Mouse (Mus musculus): ENCODE data around the gene Cnga4. TPM values are rescaled to one million over a fixed set of nuclear protein-coding genes. Genes with fewer than 3 reads are reported as not detected.

The Cnga4 gene
- total and polyA plus RNA-seq, 3 experiments = not detected

DNA sequence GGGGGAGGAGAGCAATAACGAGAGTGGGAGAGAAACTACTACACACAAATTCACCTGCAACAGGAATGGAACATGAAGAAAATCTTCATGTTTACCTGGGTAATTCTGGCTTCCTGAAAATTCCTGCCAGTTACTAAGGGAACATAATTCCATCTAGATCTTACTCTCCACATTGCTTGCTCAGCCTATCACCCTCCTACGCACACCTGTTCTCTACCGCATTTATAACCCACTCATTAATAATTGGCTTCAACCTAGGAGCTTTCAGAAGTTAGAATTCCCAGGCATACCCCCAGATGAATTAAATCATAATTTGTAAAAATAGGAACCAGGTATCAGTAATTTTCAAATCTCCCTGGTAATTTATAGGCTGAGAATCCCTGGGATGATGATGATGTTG lies 30.4 kb upstream of the Cnga4 start:
- Histone ChIP-seq H3K4me1 (ENCODE audit: control insufficient read depth in 1 of 2, insufficient read depth in 2 of 2, low read length in 2 of 2) (peaks cover 6 to 7% of the 10 kb centered on the region in 2 experiments), H3K4me3 (ENCODE audit: control insufficient read depth in 1 of 2, insufficient read depth in 1 of 2, low read depth in 2 of 2, low read length in 2 of 2) (no peak overlapping the region), H3K9ac (ENCODE audit: control insufficient read depth, low read depth, low read length, poor library complexity, severe bottlenecking) (no peak overlapping the region), H3K9me3 (replicated peaks; ENCODE audit: insufficient read depth, low read length) (no peaks in the 10 kb centered on the region), H3K79me2 (ENCODE audit: control insufficient read depth, insufficient read depth, low read length, poor library complexity) (no peaks in the 10 kb centered on the region), H3K36me3 (ENCODE audit: control insufficient read depth in 1 of 2, insufficient read depth in 2 of 2, low read length in 2 of 2) (peaks cover 0 to 13% of the 10 kb centered on the region in 2 experiments; a peak in 2 of 4 replicates), H3K27ac (ENCODE audit: control insufficient read depth, low read depth, low read length) (no peak overlapping the region), H3K27me3 (ENCODE audit: control insufficient read depth in 1 of 2, insufficient read depth in 2 of 2, low read length in 2 of 2) (no peaks in the 10 kb centered on the region)
- DNase-seq (ENCODE audit: low read depth, low spot score) = no peak
- TF ChIP-seq CTCF (IDR thresholded peaks at IDR 0.05 in 2 of 3, conservative IDR thresholded peaks at IDR 0.05 in 1 of 3; ENCODE audit: control insufficient read depth in 1 of 3, insufficient read depth in 1 of 3, low read depth in 2 of 3, low read length in 3 of 3, poor library complexity in 1 of 3, severe bottlenecking in 1 of 3) (no peak), CHD2 (IDR thresholded peaks at IDR 0.05; ENCODE audit: low read length) (no peak), ZKSCAN1 (IDR thresholded peaks at IDR 0.05; ENCODE audit: low read depth, low read length) (no peak), NRF1 (IDR thresholded peaks at IDR 0.05; ENCODE audit: insufficient read depth, low read depth, low read length, poor library complexity, severe bottlenecking) (no peak), ELF1 (IDR thresholded peaks at IDR 0.05; ENCODE audit: low read depth, low read length) (no peak), BHLHE40 (IDR thresholded peaks at IDR 0.05; ENCODE audit: borderline replicate concordance, low read depth, low read length) (no peak), HCFC1 (IDR thresholded peaks at IDR 0.05; ENCODE audit: low read depth, low read length) (no peak), GABPA (IDR thresholded peaks at IDR 0.05; ENCODE audit: low read depth, low read length) (no peak), KAT2A (conservative IDR thresholded peaks at IDR 0.05; ENCODE audit: low read depth, low read length) (no peak), USF2 (IDR thresholded peaks at IDR 0.05; ENCODE audit: borderline replicate concordance in 1 of 2, insufficient read depth in 1 of 2, low read depth in 1 of 2, low read length in 2 of 2) (no peak), EP300 (IDR thresholded peaks at IDR 0.05; ENCODE audit: low read depth in 1 of 2, low read length in 2 of 2) (no peak), MXI1 (IDR thresholded peaks at IDR 0.05; ENCODE audit: low read depth, low read length) (no peak), MAX (IDR thresholded peaks at IDR 0.05; ENCODE audit: low read length) (no peak), POLR2A (IDR thresholded peaks at IDR 0.05; ENCODE audit: control insufficient read depth in 1 of 2, insufficient read depth in 1 of 2, low read depth in 1 of 2, low read length in 2 of 2, poor library complexity in 1 of 2) (no peak), ZC3H11A (IDR thresholded peaks at IDR 0.05; ENCODE audit: low read depth, low read length) (no peak), SIN3A (IDR thresholded peaks at IDR 0.05; ENCODE audit: low read length) (no peak), MEF2A (IDR thresholded peaks at IDR 0.05; ENCODE audit: extremely low read depth, insufficient replicate concordance, low read depth, low read length, poor library complexity, severe bottlenecking) (no peak), NELFE (IDR thresholded peaks at IDR 0.05; ENCODE audit: low read depth, low read length) (no peak)

DNA sequence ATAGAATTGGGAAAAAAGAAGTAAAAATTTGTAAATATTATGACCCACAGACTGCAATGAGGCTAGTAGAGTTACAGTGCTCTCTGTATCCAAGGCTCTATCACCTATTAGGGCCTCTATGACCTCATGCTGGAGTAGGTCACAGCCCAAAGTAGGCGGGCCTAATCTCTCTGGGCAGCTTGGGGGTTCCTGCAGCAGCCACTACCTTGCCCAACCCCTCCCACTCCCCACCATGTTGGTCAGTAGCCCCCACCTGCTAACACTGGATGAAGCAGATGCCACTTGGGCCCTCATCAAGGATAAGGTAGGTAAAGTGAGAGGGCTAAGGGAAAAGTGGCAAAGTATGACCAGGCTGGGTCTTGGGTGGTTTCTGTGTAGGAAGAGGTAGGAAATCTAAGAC lies 29.5 kb upstream of the Cnga4 start, which contains the start of gene Gm5901:
Gene Gm5901, plus strand, starts transcription at position 173 of the 400 bp plus-strand sequence.
- H3K4me1 ChIP-seq (ENCODE audit: control insufficient read depth in 1 of 2, insufficient read depth in 2 of 2, low read length in 2 of 2) = peaks cover 6 to 7% of the 10 kb centered on the region in 2 experiments
- H3K9me3 ChIP-seq (replicated peaks; ENCODE audit: insufficient read depth, low read length) = no peaks in the 10 kb centered on the region
- no peak within 1 kb of the TSS for H3K4me3 ChIP-seq (ENCODE audit: control insufficient read depth in 1 of 2, insufficient read depth in 1 of 2, low read depth in 2 of 2, low read length in 2 of 2)
- H3K9ac ChIP-seq (ENCODE audit: control insufficient read depth, low read depth, low read length, poor library complexity, severe bottlenecking) = no peak within 1 kb of the TSS
- no peaks in the 10 kb centered on the region for H3K27me3 ChIP-seq (ENCODE audit: control insufficient read depth in 1 of 2, insufficient read depth in 2 of 2, low read length in 2 of 2)
- H3K79me2 ChIP-seq (ENCODE audit: control insufficient read depth, insufficient read depth, low read length, poor library complexity) = no peaks in the 10 kb centered on the region
- TF ChIP-seq MAFK (IDR thresholded peaks at IDR 0.05; ENCODE audit: borderline replicate concordance, low read depth, low read length) (no peak), MYC (IDR thresholded peaks at IDR 0.05; ENCODE audit: low read depth, low read length) (no peak), CHD2 (IDR thresholded peaks at IDR 0.05; ENCODE audit: low read length) (no peak), MXI1 (IDR thresholded peaks at IDR 0.05; ENCODE audit: low read depth, low read length) (no peak), USF1 (IDR thresholded peaks at IDR 0.05; ENCODE audit: low read depth, low read length) (no peak), USF2 (IDR thresholded peaks at IDR 0.05; ENCODE audit: borderline replicate concordance in 1 of 2, insufficient read depth in 1 of 2, low read depth in 1 of 2, low read length in 2 of 2) (no peak), ZKSCAN1 (IDR thresholded peaks at IDR 0.05; ENCODE audit: low read depth, low read length) (no peak), ZNF384 (IDR thresholded peaks at IDR 0.05; ENCODE audit: low read depth, low read length) (no peak)
- H3K36me3 ChIP-seq (ENCODE audit: control insufficient read depth in 1 of 2, insufficient read depth in 2 of 2, low read length in 2 of 2) = peaks cover 0 to 13% of the 10 kb centered on the region in 2 experiments; a peak in 2 of 4 replicates
- no peak within 1 kb of the TSS for H3K27ac ChIP-seq (ENCODE audit: control insufficient read depth, low read depth, low read length)
- no peak for DNase-seq (ENCODE audit: low read depth, low spot score)

Measured in MEL (cell line).